Mouse (Mus musculus): ENCODE data around the gene Rab44.
"Not testable (repeated sequence)": the region's sequence is repeated elsewhere in the genome, so short reads cannot be mapped to it uniquely, and the experiment has no call there.

Rab44 gene

GRCm38 (mm10) chr17:29090776-29091175, 23.2 kb upstream of the Rab44 start, which contains the start of gene Cdkn1a:
Gene Cdkn1a (plus strand): TSS chr17:29090976.
- in situ Hi-C loops (cut with MboI; ENCODE audit: unreplicated experiment in 2 of 2): loop anchor here in 1 of 2 experiments (5.0 kb wide), 1 partner anchor 38 kb away; no protein-coding TSS in a partner anchor

- in situ Hi-C loops (cut with MboI; ENCODE audit: unreplicated experiment in 2 of 2): loop anchor here in 1 of 2 experiments (5.0 kb wide), 1 partner anchor 39 kb away; no protein-coding TSS in a partner anchor
These were observed 22.5 kb upstream of the Rab44 start for GRCm38 (mm10) chr17:29091348-29091944.

DNA sequence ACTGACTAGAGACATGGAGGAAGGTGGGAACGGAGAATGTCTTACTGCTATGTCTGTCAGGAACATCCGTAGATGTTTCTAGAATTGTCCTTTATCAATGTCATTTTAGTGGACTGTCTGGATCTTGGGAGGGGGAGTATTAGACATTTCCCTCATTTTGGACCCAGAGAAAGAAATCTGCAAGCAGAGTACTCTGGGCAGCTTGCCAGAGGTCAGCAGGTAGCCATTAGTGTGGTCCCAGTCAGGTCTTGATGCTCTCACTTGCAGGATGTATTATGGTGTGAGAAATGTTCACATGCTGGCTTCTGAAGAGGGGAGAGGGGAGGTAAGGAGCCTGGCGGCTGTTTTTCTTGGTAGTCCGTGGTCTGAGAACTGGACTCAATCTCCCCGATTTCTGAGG, 21.4 kb upstream of the Rab44 start:
- in situ Hi-C loops (cut with MboI; ENCODE audit: unreplicated experiment in 2 of 2): loop anchor here in 1 of 2 experiments (5.0 kb wide), 1 partner anchor 40 kb away; no protein-coding TSS in a partner anchor

DNA sequence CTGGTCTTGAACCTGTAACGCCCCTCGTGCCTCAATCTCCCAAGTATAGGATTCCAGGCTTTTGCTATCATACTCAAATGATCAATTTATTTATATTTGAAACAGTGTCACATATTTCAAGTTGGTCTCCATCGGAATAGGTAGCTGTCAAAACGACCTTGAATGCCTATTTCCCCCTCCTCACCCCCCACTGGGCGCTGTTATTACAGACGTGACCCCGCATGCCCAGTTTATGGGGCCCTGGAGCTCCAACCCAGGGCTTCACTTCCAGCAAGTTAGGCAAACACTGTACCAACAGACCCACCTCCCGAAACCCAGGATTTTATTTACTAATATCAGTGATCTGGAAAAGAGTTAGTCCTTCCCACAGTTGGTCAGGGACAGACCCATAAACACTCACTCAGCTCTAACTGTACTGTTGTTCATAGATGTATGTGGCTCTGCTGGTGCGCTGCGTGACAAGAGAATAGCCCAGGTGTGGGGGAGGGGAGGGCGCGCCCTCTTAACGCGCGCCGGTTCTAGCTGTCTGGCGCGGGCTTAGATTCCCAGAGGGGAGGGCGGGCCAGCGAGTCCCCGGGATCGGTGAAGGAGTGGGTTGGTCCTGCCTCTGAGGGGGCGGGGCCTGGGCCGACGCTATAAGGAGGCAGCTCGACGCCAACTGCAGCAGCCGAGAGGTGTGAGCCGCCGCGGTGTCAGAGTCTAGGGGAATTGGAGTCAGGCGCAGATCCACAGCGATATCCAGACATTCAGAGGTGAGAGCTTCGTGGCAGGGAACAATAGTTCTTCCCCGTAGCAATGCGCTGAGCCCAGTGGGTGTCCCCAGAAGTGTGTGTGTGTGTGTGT, 20.6 kb upstream of the Rab44 start:
- in situ Hi-C loops (cut with MboI; ENCODE audit: unreplicated experiment in 2 of 2): loop anchor here in 1 of 2 experiments (5.0 kb wide), 1 partner anchor 41 kb away; no protein-coding TSS in a partner anchor

- in situ Hi-C loops (cut with MboI; ENCODE audit: unreplicated experiment in 2 of 2): loop anchor here in 1 of 2 experiments (5.0 kb wide), 1 partner anchor 42 kb away; no protein-coding TSS in a partner anchor
These were observed 20.0 kb upstream of the Rab44 start for GRCm38 (mm10) chr17:29093961-29094309.

DNA sequence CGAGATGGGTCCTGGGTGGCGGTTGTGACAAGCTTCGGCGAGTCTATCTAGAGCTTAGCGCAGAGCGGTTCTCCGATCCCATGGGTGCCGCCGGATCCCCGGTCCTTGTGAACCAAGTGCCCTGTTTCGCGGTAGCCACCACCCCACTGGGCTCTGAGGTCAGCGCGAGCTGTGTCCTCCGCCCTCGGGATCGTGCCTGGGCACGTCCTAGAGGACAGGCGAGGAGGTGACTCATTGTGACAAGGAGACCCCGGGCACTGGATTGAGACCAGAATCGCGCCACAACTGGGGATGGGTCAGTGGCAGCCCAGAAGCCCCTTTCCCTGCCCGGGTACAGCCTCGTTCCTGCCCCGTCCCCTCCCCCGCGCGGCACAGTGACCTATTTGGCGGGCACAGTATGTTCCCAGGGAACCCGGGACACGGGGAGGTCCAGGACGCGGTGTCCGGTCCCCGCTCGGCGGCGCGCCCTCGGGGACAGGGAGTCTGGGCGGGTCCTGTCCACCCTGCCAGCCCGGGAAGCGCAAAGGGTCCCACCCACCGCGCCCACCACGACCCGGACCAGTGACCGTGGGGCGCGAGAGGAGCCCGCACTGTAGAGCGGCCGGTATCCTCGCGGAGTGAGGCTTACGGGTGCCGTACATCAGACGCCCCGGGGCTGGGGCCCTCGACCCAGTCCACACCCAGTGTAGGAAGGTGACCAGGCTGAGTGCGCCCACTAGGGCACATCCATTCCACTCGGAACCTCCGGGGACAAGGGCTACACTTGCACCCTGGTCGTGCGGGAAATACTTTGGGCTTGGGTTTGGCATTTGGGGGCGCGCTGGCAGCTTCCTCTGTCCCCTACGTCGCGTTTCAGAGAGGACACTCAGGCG, 19.4 kb upstream of the Rab44 start:
- in situ Hi-C loops (cut with MboI; ENCODE audit: unreplicated experiment in 2 of 2): loop anchor here (5.0 kb wide), 5 partner anchors 42 to 153 kb away; no protein-coding TSS in a partner anchor

DNA sequence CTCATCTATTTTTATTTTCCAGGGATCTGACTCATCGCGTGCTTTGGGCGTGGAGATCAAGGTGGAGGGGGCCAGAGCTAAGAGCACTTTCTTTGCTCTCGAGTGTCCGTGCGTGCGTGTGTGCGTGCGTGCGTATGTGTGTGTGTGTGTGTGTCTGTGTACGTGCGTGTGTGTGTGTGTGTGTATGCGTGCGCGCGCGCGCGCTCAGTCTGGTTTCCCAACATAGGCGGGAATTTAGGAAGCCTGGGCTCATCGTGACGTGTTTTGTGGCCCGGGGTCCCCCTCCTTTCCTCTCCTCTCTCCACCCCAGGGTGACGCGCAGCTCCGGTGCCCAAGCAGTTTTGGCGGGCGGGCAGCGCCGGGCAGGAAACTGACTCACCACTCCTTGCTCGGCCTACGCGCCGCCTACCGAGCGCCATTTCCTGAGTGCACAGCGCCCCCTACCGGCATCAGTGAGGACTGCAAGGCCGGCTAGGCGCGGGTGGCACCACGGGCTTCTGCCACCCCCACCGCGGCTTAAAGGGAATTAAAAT, 18.7 kb upstream of the Rab44 start:
- in situ Hi-C loops (cut with MboI; ENCODE audit: unreplicated experiment in 2 of 2): loop anchor here (5.0 kb wide), 4 partner anchors 48 to 152 kb away; no protein-coding TSS in a partner anchor

DNA sequence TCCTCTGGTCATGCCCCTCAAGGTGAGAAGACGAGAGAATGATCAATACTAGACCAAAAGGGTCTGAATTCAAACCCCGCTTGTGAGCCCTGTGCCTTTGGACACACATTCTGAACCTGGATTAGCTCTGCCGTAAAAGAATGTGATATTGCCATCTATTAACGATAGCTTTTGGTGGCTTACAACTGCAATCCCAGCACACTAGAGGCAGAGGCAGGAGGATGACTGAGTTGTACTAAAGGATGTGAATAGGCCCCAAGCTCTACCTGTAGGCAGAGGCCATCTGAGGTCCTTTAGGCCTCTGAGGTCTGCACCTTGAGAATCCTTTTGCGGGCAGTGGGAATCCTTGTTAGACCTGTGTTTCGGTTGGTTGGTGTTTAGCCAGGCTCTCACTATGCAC, 17.7 kb upstream of the Rab44 start:
- in situ Hi-C loops (cut with MboI; ENCODE audit: unreplicated experiment in 2 of 2): loop anchor here (5.0 kb wide), 4 partner anchors 49 to 151 kb away; no protein-coding TSS in a partner anchor

GRCm38 (mm10) chr17:29096851-29097561, 16.9 kb upstream of the Rab44 start:
- in situ Hi-C loops (cut with MboI; ENCODE audit: unreplicated experiment in 2 of 2): loop anchor here (5.0 kb wide), 4 partner anchors 50 to 150 kb away; no protein-coding TSS in a partner anchor

DNA sequence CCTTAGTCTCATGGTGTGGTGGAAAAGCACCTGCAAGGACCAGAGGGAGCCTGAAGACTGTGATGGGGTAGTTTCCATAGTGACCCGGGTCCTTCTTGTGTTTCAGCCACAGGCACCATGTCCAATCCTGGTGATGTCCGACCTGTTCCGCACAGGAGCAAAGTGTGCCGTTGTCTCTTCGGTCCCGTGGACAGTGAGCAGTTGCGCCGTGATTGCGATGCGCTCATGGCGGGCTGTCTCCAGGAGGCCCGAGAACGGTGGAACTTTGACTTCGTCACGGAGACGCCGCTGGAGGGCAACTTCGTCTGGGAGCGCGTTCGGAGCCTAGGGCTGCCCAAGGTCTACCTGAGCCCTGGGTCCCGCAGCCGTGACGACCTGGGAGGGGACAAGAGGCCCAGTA, 15.7 kb upstream of the Rab44 start:
- in situ Hi-C loops (cut with MboI; ENCODE audit: unreplicated experiment in 2 of 2): loop anchor here (5.0 kb wide), 4 partner anchors 51 to 149 kb away; no protein-coding TSS in a partner anchor

GRCm38 (mm10) chr17:29099076-29099475, 14.9 kb upstream of the Rab44 start:
- in situ Hi-C loops (cut with MboI; ENCODE audit: unreplicated experiment in 2 of 2): loop anchor here (5.0 kb wide), 4 partner anchors 52 to 148 kb away; no protein-coding TSS in a partner anchor

- in situ Hi-C loops (cut with MboI; ENCODE audit: unreplicated experiment in 2 of 2): no loop called here
These were observed 13.3 kb upstream of the Rab44 start for GRCm38 (mm10) chr17:29100627-29101026.

DNA sequence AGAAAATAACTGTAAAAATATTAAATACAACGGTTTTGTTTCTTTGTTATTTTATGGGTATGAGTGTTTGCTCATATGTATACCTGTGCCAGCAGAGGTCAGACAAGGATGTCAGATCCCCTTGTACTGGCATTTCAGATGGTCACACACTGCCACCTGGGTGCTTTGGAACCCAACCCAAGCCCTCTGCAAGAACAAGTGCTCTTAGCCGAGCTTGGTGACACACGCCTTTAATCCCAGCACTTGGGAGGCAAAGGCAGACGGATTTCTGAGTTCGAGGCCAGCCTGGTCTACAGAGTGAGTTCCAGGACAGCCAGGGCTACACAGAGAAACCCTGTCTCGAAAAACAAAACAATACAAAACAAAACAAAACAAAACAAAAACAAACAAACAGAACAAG, 3.6 kb upstream of the Rab44 start:
- in situ Hi-C loops (cut with MboI; ENCODE audit: unreplicated experiment in 2 of 2): not testable (repeated sequence)

- in situ Hi-C loops (cut with MboI; ENCODE audit: unreplicated experiment in 2 of 2): no loop called here
These were observed 2.6 kb upstream of the Rab44 start for GRCm38 (mm10) chr17:29111332-29111731.

DNA sequence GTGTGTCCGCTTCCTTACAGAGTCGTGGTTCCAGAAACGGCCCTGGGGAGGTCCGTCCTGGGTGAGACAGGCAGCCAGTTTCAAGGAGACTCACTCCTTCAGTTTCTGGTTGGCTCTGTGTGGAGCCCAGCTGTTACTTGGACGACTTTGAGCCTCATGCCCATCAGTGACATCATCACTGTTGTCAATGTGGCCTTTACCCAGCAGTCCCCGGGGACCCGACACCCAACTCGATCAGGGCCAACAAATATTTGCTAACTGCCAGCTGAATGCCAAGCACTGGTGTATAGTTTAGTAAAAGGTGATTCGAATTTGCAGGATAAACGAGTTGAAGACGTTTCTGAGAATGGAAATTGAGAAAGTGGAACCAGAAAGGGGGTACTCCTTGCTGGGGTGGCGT, 2.1 kb downstream of the Rab44 start:
- in situ Hi-C loops (cut with MboI; ENCODE audit: unreplicated experiment in 2 of 2): no loop called here

DNA sequence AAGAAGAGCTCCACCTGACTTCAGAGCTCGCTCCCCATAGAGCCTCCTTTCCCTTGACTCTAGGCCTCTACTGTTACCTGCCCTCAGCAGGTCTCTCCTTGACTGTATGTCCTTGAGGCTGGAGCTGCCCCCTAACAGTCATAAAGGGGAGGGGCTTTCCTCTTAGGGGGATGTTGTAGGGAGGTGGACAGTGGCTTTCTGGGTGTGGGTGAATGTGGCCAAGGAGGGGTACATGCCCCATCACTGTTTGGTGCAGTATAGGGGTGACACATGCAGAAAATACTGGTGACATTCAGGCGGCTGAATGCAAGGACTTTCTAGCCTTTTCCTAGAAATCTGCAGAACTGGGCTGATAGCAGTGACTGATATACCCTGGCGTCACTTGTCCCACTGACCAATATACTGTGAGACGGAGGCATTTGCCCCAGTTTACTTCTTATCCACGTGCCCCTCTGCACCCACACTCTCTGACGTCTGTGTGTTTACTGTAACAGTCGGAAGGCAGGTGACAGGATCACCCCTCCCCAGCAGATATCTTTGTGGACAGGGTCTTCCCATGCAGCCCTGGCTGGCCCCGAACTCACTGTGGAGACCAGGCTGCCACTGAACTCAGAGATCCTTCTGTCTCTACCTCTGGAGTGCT, 3.2 kb downstream of the Rab44 start:
- in situ Hi-C loops (cut with MboI; ENCODE audit: unreplicated experiment in 2 of 2): no loop called here

- in situ Hi-C loops (cut with MboI; ENCODE audit: unreplicated experiment in 2 of 2): no loop called here
These were observed 4.1 kb downstream of the Rab44 start for GRCm38 (mm10) chr17:29118057-29118456.

- in situ Hi-C loops (cut with MboI; ENCODE audit: unreplicated experiment in 2 of 2): no loop called here
These were observed 6.7 kb downstream of the Rab44 start for GRCm38 (mm10) chr17:29120666-29121065.

GRCm38 (mm10) chr17:29122817-29123216, 8.9 kb downstream of the Rab44 start:
- in situ Hi-C loops (cut with MboI; ENCODE audit: unreplicated experiment in 2 of 2): no loop called here
